Mouse (Mus musculus): Measurements from ENCODE around the gene Dlx3. TPM values are rescaled to one million over a fixed set of nuclear protein-coding genes. Genes with fewer than 3 reads are reported as not detected.

The Dlx3 gene
- polyA plus RNA-seq, 1 experiment from 2014 or later = 0.59 TPM

- Histone ChIP-seq H3K9me3 (ENCODE audit: control insufficient read depth, low read length) (no peaks in the 10 kb centered on the region), H3K4me1 (ENCODE audit: control insufficient read depth, insufficient read depth, low read length) (peaks cover 8% of the 10 kb centered on the region), H3K9ac (ENCODE audit: low read length) (peak overlapping the region; percentile 52), H3K4me3 (ENCODE audit: low read depth, low read length) (peak overlapping the region; percentile 57), H3K36me3 (ENCODE audit: control insufficient read depth, insufficient read depth, low read length) (no peaks in the 10 kb centered on the region), H3K4me2 (peak overlapping the region; percentile 89), H3K27me3 (ENCODE audit: control insufficient read depth, insufficient read depth, low read length) (peaks cover 34% of the 10 kb centered on the region), H3K27ac (ENCODE audit: low read depth, low read length) (no peak overlapping the region)
- ATAC-seq (ENCODE audit: low FRiP score) = peak; percentile 56
- peak; percentile 95 for DNase-seq (ENCODE audit: low spot score, missing footprints)
- under 1% methylated on average over 42 of the region's 42 CpGs for WGBS
Observed at GRCm38 (mm10) chr11:95076041-95076535, 43.8 kb upstream of the Dlx3 start.

DNA sequence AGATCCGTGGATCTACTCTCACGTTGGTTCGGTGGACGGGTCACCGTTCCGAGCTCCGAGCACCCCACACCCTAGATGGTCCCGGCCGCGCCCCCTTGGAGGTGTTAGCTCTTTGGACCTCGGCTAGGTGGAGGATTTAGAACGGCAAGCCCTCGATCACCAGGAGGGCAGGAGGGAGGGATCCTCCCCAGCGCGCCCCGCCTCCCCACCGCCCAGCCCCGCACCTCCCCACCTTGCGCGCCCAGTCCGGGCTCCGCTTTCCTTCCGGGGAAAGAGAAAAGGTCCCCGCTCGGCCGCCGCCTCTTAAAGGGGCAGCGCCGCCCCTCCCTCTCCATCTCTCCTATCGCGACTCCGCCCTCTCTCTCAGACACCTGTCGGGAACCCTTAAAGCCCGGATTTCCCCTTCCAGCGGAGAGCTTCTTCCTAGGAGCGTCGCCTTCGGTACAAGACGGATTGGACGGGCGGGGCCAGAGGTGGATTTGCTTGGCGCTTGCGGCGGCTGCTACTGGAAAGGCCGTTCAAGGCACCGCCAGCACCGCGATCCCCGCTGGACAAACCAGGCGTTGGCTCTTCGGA is 43.3 kb upstream of the Dlx3 start, which contains the start of gene Itga3:
Gene Itga3, minus strand, starts transcription at position 266 of the 576 bp plus-strand sequence.
- H3K4me1 ChIP-seq (ENCODE audit: control insufficient read depth, insufficient read depth, low read length) = peaks cover 8% of the 10 kb centered on the region
- DNase-seq (ENCODE audit: low spot score, missing footprints) = peak; percentile 97
- ATAC-seq (ENCODE audit: low FRiP score) = peak; percentile 71
- no peak within 1 kb of the TSS for H3K27ac ChIP-seq (ENCODE audit: low read depth, low read length)
- no peaks in the 10 kb centered on the region for H3K9me3 ChIP-seq (ENCODE audit: control insufficient read depth, low read length)
- under 1% methylated on average over 49 of the region's 51 CpGs for WGBS
- H3K27me3 ChIP-seq (ENCODE audit: control insufficient read depth, insufficient read depth, low read length) = peaks cover 34% of the 10 kb centered on the region
- peak within 1 kb of the TSS; percentile 57 for H3K4me3 ChIP-seq (ENCODE audit: low read depth, low read length)
- H3K4me2 ChIP-seq = peak within 1 kb of the TSS; percentile 89
- H3K36me3 ChIP-seq (ENCODE audit: control insufficient read depth, insufficient read depth, low read length) = no peaks in the 10 kb centered on the region
- H3K9ac ChIP-seq (ENCODE audit: low read length) = peak within 1 kb of the TSS; percentile 52

- DNase-seq (ENCODE audit: low spot score, missing footprints) = no peak
- Histone ChIP-seq H3K4me2 (no peak overlapping the region), H3K9ac (ENCODE audit: low read length) (no peak overlapping the region), H3K9me3 (ENCODE audit: control insufficient read depth, low read length) (no peaks in the 10 kb centered on the region), H3K36me3 (ENCODE audit: control insufficient read depth, insufficient read depth, low read length) (no peaks in the 10 kb centered on the region), H3K4me3 (ENCODE audit: low read depth, low read length) (no peak overlapping the region), H3K27ac (ENCODE audit: low read depth, low read length) (no peak overlapping the region), H3K27me3 (ENCODE audit: control insufficient read depth, insufficient read depth, low read length) (peaks cover 34% of the 10 kb centered on the region), H3K4me1 (ENCODE audit: control insufficient read depth, insufficient read depth, low read length) (peaks cover 8% of the 10 kb centered on the region)
- 64% methylated on average over 7 of the region's 7 CpGs for WGBS
- ATAC-seq (ENCODE audit: low FRiP score) = no peak
Observed at GRCm38 (mm10) chr11:95077956-95078355, 42.0 kb upstream of the Dlx3 start.

DNA sequence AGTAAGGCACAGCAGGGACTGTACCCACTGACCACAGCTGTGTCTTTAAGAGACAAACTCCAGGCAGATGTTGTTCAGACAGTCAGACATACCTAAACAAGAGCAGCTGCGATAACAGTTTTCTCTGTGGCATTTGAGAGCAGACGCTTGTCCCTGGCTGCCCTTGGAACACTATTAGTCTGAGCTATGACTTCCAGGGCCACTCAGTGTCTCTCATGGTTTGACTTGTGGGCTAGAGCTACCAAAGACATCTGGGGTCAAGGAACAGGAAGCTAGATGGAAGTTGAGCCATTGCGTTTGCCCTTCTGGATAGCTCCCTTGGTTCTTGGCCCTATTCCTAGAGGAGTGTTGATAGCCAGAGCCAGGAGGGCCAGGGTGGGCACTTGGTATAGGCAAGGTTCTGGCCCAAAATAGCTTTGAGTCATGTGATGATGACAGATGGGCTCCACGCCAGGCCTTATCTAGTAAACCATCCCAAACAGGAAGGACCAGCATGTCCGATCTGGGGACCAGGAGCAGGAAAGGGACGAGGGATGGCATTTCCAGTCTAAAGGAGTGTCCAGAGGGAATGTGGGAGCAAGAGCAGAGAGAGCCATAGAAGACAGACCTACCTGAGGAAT is 40.6 kb upstream of the Dlx3 start:
- no peaks in the 10 kb centered on the region for H3K36me3 ChIP-seq (ENCODE audit: control insufficient read depth, insufficient read depth, low read length)
- H3K4me2 ChIP-seq = no peak overlapping the region
- DNase-seq (ENCODE audit: low spot score, missing footprints) (no peak), ATAC-seq (ENCODE audit: low FRiP score) (no peak)
- peaks cover 32% of the 10 kb centered on the region for H3K27me3 ChIP-seq (ENCODE audit: control insufficient read depth, insufficient read depth, low read length)
- no peaks in the 10 kb centered on the region for H3K9me3 ChIP-seq (ENCODE audit: control insufficient read depth, low read length)
- 87% methylated on average over 6 of the region's 6 CpGs for WGBS
- H3K4me1 ChIP-seq (ENCODE audit: control insufficient read depth, insufficient read depth, low read length) = peaks cover 8% of the 10 kb centered on the region
- H3K4me3 ChIP-seq (ENCODE audit: low read depth, low read length) = no peak overlapping the region
- H3K9ac ChIP-seq (ENCODE audit: low read length) = no peak overlapping the region
- no peak overlapping the region for H3K27ac ChIP-seq (ENCODE audit: low read depth, low read length)

DNA sequence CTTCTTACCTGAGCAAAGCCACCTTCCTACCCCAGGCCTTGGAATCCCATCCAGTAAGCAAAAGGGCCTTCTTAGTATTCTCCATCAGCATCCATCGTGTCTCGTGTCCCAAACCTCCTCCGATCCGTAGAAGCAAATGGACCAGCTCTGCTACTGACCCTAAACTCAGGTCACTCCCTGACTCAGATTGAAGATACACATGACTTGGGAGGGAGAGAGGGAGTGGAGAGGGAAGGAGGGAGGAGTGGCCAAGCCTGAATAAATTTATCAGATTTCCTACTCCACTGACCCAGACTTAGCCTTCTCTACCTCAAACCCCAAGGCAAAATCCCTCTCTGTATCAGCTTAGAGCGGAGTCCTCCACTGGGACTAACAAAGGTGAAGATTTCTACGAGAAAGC is 39.1 kb upstream of the Dlx3 start:
- no peak overlapping the region for H3K9ac ChIP-seq (ENCODE audit: low read length)
- H3K9me3 ChIP-seq (ENCODE audit: control insufficient read depth, low read length) = no peaks in the 10 kb centered on the region
- H3K27me3 ChIP-seq (ENCODE audit: control insufficient read depth, insufficient read depth, low read length) = peaks cover 26% of the 10 kb centered on the region
- H3K4me3 ChIP-seq (ENCODE audit: low read depth, low read length) = no peak overlapping the region
- 88% methylated on average over 6 of the region's 6 CpGs for WGBS
- no peak for ATAC-seq (ENCODE audit: low FRiP score)
- peaks cover 10% of the 10 kb centered on the region for H3K4me1 ChIP-seq (ENCODE audit: control insufficient read depth, insufficient read depth, low read length)
- no peaks in the 10 kb centered on the region for H3K36me3 ChIP-seq (ENCODE audit: control insufficient read depth, insufficient read depth, low read length)
- no peak overlapping the region for H3K27ac ChIP-seq (ENCODE audit: low read depth, low read length)
- H3K4me2 ChIP-seq = no peak overlapping the region
- no peak for DNase-seq (ENCODE audit: low spot score, missing footprints)

DNA sequence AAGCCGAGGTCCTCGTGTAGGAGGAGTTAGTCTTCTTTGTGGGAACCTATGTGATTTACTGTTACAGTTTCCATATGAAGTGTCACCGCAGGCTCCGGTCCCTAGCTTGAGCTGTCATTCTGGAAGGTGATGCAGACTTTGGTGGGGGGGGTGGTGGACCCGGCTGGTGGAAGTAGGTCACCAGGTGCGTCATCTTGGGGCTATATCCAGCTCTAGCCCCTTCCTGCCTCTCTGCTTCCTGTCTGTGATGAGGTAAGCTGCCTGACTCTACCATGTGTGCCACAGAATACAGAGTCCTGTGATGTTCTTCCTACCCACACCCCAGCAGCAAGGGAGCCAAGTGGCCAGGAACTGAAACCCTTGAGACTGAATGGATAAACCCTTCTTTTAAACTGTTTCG is 37.0 kb upstream of the Dlx3 start:
- no peak for DNase-seq (ENCODE audit: low spot score, missing footprints)
- WGBS = 90% methylated on average over 7 of the region's 7 CpGs

DNA sequence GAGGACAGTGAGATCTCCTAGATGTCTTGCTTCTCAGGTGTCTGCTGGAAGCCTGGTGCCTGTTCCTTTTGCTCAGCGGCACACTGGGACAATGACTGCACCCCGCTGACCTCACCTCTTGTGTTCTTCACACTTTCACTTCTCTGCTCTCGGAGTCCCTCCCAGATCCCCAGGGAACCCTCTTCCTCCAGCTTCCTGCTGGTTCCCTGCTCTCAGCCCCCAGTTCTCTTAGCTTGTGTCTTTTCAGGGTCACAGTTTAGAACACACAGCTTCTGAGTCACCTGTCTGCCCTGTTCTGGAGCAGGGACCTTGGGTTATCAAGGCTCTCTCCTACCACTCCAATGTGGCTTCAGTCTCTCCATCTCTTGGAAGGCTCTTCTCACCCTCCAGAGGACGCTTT is 35.7 kb upstream of the Dlx3 start:
- no peak for ATAC-seq (ENCODE audit: low FRiP score)
- H3K4me2 ChIP-seq = no peak overlapping the region
- H3K4me1 ChIP-seq (ENCODE audit: control insufficient read depth, insufficient read depth, low read length) = peaks cover 3% of the 10 kb centered on the region; the same call in 1 of the 2 replicates
- H3K4me3 ChIP-seq (ENCODE audit: low read depth, low read length) = no peak overlapping the region
- DNase-seq (ENCODE audit: low spot score, missing footprints) = no peak
- no peak overlapping the region for H3K27ac ChIP-seq (ENCODE audit: low read depth, low read length)
- no peaks in the 10 kb centered on the region for H3K9me3 ChIP-seq (ENCODE audit: control insufficient read depth, low read length)
- no peaks in the 10 kb centered on the region for H3K27me3 ChIP-seq (ENCODE audit: control insufficient read depth, insufficient read depth, low read length)
- H3K9ac ChIP-seq (ENCODE audit: low read length) = no peak overlapping the region
- H3K36me3 ChIP-seq (ENCODE audit: control insufficient read depth, insufficient read depth, low read length) = no peaks in the 10 kb centered on the region
- WGBS = 29% methylated on average over 4 of the region's 4 CpGs

More for the DNA sequence above, 37.0 kb upstream of the Dlx3 start:
- no peak for ATAC-seq (ENCODE audit: low FRiP score)
- no peaks in the 10 kb centered on the region for H3K9me3 ChIP-seq (ENCODE audit: control insufficient read depth, low read length)
- peaks cover 7% of the 10 kb centered on the region; the same call in 1 of the 2 replicates for H3K27me3 ChIP-seq (ENCODE audit: control insufficient read depth, insufficient read depth, low read length)
- H3K36me3 ChIP-seq (ENCODE audit: control insufficient read depth, insufficient read depth, low read length) = no peaks in the 10 kb centered on the region
- H3K9ac ChIP-seq (ENCODE audit: low read length) = no peak overlapping the region
- H3K4me1 ChIP-seq (ENCODE audit: control insufficient read depth, insufficient read depth, low read length) = peaks cover 3% of the 10 kb centered on the region; the same call in 1 of the 2 replicates
- H3K27ac ChIP-seq (ENCODE audit: low read depth, low read length) = no peak overlapping the region
- no peak overlapping the region for H3K4me2 ChIP-seq
- no peak overlapping the region for H3K4me3 ChIP-seq (ENCODE audit: low read depth, low read length)

DNA sequence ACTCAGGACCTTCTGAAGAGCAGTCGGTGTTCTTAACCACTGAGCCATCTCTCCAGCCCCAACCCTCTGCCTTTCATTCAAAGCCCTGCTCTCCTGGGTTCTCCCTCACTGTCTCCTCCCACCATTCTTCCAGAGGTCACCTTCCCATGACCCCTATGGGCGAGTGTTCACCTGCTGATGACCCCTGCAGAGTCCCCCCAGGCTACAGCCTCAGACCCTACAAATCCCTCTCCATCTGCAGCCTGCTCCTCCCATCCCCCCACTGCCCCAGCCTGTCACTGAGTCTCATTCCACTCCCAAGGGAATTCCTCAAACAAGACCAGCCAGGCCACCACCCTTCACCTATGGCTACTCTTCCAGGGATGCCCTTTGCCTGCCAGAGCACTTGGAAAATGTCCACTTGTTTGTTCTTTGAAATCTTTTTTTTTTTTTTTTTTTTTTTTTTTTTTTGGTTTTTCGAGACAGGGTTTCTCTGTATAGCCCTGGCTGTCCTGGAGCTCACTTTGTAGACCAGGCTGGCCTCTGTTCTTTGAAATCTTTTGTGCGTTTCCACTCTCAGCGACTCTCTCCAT is 35.0 kb upstream of the Dlx3 start:
- no peak overlapping the region for H3K4me2 ChIP-seq
- no peak overlapping the region for H3K27ac ChIP-seq (ENCODE audit: low read depth, low read length)
- DNase-seq (ENCODE audit: low spot score, missing footprints) = no peak
- H3K4me3 ChIP-seq (ENCODE audit: low read depth, low read length) = no peak overlapping the region
- ATAC-seq (ENCODE audit: low FRiP score) = no peak
- 42% methylated on average over 5 of the region's 5 CpGs for WGBS
- no peak overlapping the region for H3K9ac ChIP-seq (ENCODE audit: low read length)
- no peaks in the 10 kb centered on the region for H3K27me3 ChIP-seq (ENCODE audit: control insufficient read depth, insufficient read depth, low read length)
- no peaks in the 10 kb centered on the region for H3K36me3 ChIP-seq (ENCODE audit: control insufficient read depth, insufficient read depth, low read length)
- no peaks in the 10 kb centered on the region for H3K9me3 ChIP-seq (ENCODE audit: control insufficient read depth, low read length)
- H3K4me1 ChIP-seq (ENCODE audit: control insufficient read depth, insufficient read depth, low read length) = peaks cover 3% of the 10 kb centered on the region; the same call in 1 of the 2 replicates

DNA sequence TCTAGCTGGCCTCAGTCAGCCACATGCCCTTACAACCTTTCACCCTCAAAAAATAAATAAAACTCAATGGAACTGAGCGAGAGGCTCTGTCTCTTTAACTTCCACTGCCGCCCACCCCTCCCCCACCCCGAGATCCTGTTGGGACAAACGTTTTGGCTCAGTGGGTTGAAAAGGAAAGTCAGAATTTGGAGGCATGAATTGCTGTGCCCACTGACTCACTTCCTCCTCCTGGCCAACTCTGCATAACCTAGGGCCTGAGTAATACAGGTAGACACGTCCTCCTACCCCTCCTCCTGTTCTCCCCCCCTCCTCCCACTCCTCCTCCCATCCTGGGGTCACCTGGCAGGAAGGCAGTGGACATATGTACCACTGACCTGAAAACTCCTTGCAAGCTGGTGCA is 34.2 kb upstream of the Dlx3 start:
- Histone ChIP-seq H3K36me3 (ENCODE audit: control insufficient read depth, insufficient read depth, low read length) (no peaks in the 10 kb centered on the region), H3K4me2 (no peak overlapping the region), H3K9ac (ENCODE audit: low read length) (no peak overlapping the region), H3K27me3 (ENCODE audit: control insufficient read depth, insufficient read depth, low read length) (no peaks in the 10 kb centered on the region), H3K4me1 (ENCODE audit: control insufficient read depth, insufficient read depth, low read length) (peaks cover 3% of the 10 kb centered on the region; the same call in 1 of the 2 replicates), H3K27ac (ENCODE audit: low read depth, low read length) (no peak overlapping the region), H3K9me3 (ENCODE audit: control insufficient read depth, low read length) (no peaks in the 10 kb centered on the region), H3K4me3 (ENCODE audit: low read depth, low read length) (no peak overlapping the region)
- no peak for ATAC-seq (ENCODE audit: low FRiP score)
- 15% methylated on average over 5 of the region's 5 CpGs for WGBS
- no peak for DNase-seq (ENCODE audit: low spot score, missing footprints)

All from midbrain, embryonic 11.5 days (tissue).